Mouse (Mus musculus): ENCODE measurements at regions not wholly inside any gene's neighbourhood (a gene's known extent, or its start where the extent isn't known, plus 50 kb on each side); places are given as distances from the start of the nearest gene placed in this dataset.

- ATAC-seq (ENCODE audit: extremely low read depth, insufficient number of reproducible peaks, low FRiP score, poor library complexity, severe bottlenecking): no peak
- Histone ChIP-seq H3K4me1 (ENCODE audit: insufficient read depth, low read depth, low read length) (no peaks in the 10 kb centered on the region), H3K9me3 (replicated peaks) (no peaks in the 10 kb centered on the region), H3K27me3 (ENCODE audit: insufficient read depth, low read length) (no peaks in the 10 kb centered on the region), H3K4me3 (ENCODE audit: low read depth, low read length) (no peak overlapping the region), H3K36me3 (replicated peaks) (no peaks in the 10 kb centered on the region)
- no peak for DNase-seq (ENCODE audit: low spot score)
- TF ChIP-seq GATA1 (IDR thresholded peaks at IDR 0.05; ENCODE audit: borderline replicate concordance, low read length): no peak
- TF ChIP-seq GATA2 (IDR thresholded peaks at IDR 0.05; ENCODE audit: borderline replicate concordance, low read depth, low read length): no peak
- TF ChIP-seq TAL1 (conservative IDR thresholded peaks at IDR 0.05; ENCODE audit: low read depth, low read length): no peak
- no peak for TF ChIP-seq CTCF (IDR thresholded peaks at IDR 0.05; ENCODE audit: low read depth, low read length)
- TF ChIP-seq POLR2AphosphoS5 (IDR thresholded peaks at IDR 0.05; ENCODE audit: insufficient replicate concordance, low read depth, low read length): no peak
Measured at GRCm38 (mm10) chr13:110978022-110978421, 276.8 kb upstream of the Actbl2 start.

- H3K36me3 ChIP-seq (replicated peaks): no peaks in the 10 kb centered on the region
- H3K4me3 ChIP-seq (ENCODE audit: low read depth, low read length): no peak overlapping the region
- H3K9me3 ChIP-seq (replicated peaks): no peaks in the 10 kb centered on the region
- TF ChIP-seq GATA2 (IDR thresholded peaks at IDR 0.05; ENCODE audit: borderline replicate concordance, low read depth, low read length) (no peak), GATA1 (IDR thresholded peaks at IDR 0.05; ENCODE audit: borderline replicate concordance, low read length) (no peak), TAL1 (conservative IDR thresholded peaks at IDR 0.05; ENCODE audit: low read depth, low read length) (no peak), POLR2AphosphoS5 (IDR thresholded peaks at IDR 0.05; ENCODE audit: insufficient replicate concordance, low read depth, low read length) (no peak), CTCF (IDR thresholded peaks at IDR 0.05; ENCODE audit: low read depth, low read length) (no peak)
- ATAC-seq (ENCODE audit: extremely low read depth, insufficient number of reproducible peaks, low FRiP score, poor library complexity, severe bottlenecking): no peak
- H3K27me3 ChIP-seq (ENCODE audit: insufficient read depth, low read length): no peaks in the 10 kb centered on the region
- H3K4me1 ChIP-seq (ENCODE audit: insufficient read depth, low read depth, low read length): no peaks in the 10 kb centered on the region
- no peak for DNase-seq (ENCODE audit: low spot score)
Measured at GRCm38 (mm10) chr13:110990677-110991076, 264.1 kb upstream of the Actbl2 start.

- H3K36me3 ChIP-seq (replicated peaks): no peaks in the 10 kb centered on the region
- no peak for TF ChIP-seq GATA1 (IDR thresholded peaks at IDR 0.05; ENCODE audit: borderline replicate concordance, low read length)
- TF ChIP-seq CTCF (IDR thresholded peaks at IDR 0.05; ENCODE audit: low read depth, low read length): no peak
- TF ChIP-seq TAL1 (conservative IDR thresholded peaks at IDR 0.05; ENCODE audit: low read depth, low read length): no peak
- TF ChIP-seq GATA2 (IDR thresholded peaks at IDR 0.05; ENCODE audit: borderline replicate concordance, low read depth, low read length): no peak
- TF ChIP-seq POLR2AphosphoS5 (IDR thresholded peaks at IDR 0.05; ENCODE audit: insufficient replicate concordance, low read depth, low read length): no peak
- ATAC-seq (ENCODE audit: extremely low read depth, insufficient number of reproducible peaks, low FRiP score, poor library complexity, severe bottlenecking): no peak
- DNase-seq (ENCODE audit: low spot score): no peak
- no peaks in the 10 kb centered on the region for H3K27me3 ChIP-seq (ENCODE audit: insufficient read depth, low read length)
- no peaks in the 10 kb centered on the region for H3K4me1 ChIP-seq (ENCODE audit: insufficient read depth, low read depth, low read length)
- no peaks in the 10 kb centered on the region for H3K9me3 ChIP-seq (replicated peaks)
- no peak overlapping the region for H3K4me3 ChIP-seq (ENCODE audit: low read depth, low read length)
Measured at GRCm38 (mm10) chr13:110991121-110991520, 263.7 kb upstream of the Actbl2 start.

- Histone ChIP-seq H3K9me3 (replicated peaks) (no peaks in the 10 kb centered on the region), H3K4me3 (ENCODE audit: low read depth, low read length) (no peak overlapping the region), H3K4me1 (ENCODE audit: insufficient read depth, low read depth, low read length) (no peaks in the 10 kb centered on the region), H3K36me3 (replicated peaks) (no peaks in the 10 kb centered on the region), H3K27me3 (ENCODE audit: insufficient read depth, low read length) (no peaks in the 10 kb centered on the region)
- TF ChIP-seq GATA1 (IDR thresholded peaks at IDR 0.05; ENCODE audit: borderline replicate concordance, low read length) (no peak), POLR2AphosphoS5 (IDR thresholded peaks at IDR 0.05; ENCODE audit: insufficient replicate concordance, low read depth, low read length) (no peak), GATA2 (IDR thresholded peaks at IDR 0.05; ENCODE audit: borderline replicate concordance, low read depth, low read length) (no peak), TAL1 (conservative IDR thresholded peaks at IDR 0.05; ENCODE audit: low read depth, low read length) (no peak), CTCF (IDR thresholded peaks at IDR 0.05; ENCODE audit: low read depth, low read length) (no peak)
- ATAC-seq (ENCODE audit: extremely low read depth, insufficient number of reproducible peaks, low FRiP score, poor library complexity, severe bottlenecking): no peak
- no peak for DNase-seq (ENCODE audit: low spot score)
Measured at GRCm38 (mm10) chr13:110994596-110994995, 260.2 kb upstream of the Actbl2 start.

GRCm38 (mm10) chr13:111002670-111003069 is 252.1 kb upstream of the Actbl2 start:
- Histone ChIP-seq H3K4me1 (ENCODE audit: insufficient read depth, low read depth, low read length) (no peaks in the 10 kb centered on the region), H3K4me3 (ENCODE audit: low read depth, low read length) (no peak overlapping the region), H3K27me3 (ENCODE audit: insufficient read depth, low read length) (no peaks in the 10 kb centered on the region), H3K36me3 (replicated peaks) (no peaks in the 10 kb centered on the region), H3K9me3 (replicated peaks) (0 out of 2 replicates have a peak, but pooled peaks cover 3% of the 10 kb centered on the region)
- TF ChIP-seq TAL1 (conservative IDR thresholded peaks at IDR 0.05; ENCODE audit: low read depth, low read length): no peak
- no peak for TF ChIP-seq CTCF (IDR thresholded peaks at IDR 0.05; ENCODE audit: low read depth, low read length)
- ATAC-seq (ENCODE audit: extremely low read depth, insufficient number of reproducible peaks, low FRiP score, poor library complexity, severe bottlenecking): no peak
- DNase-seq (ENCODE audit: low spot score): no peak

- no peak for TF ChIP-seq TAL1 (conservative IDR thresholded peaks at IDR 0.05; ENCODE audit: low read depth, low read length)
- no peak for TF ChIP-seq GATA2 (IDR thresholded peaks at IDR 0.05; ENCODE audit: borderline replicate concordance, low read depth, low read length)
- no peak for TF ChIP-seq GATA1 (IDR thresholded peaks at IDR 0.05; ENCODE audit: borderline replicate concordance, low read length)
- no peak for TF ChIP-seq CTCF (IDR thresholded peaks at IDR 0.05; ENCODE audit: low read depth, low read length)
- no peak for TF ChIP-seq POLR2AphosphoS5 (IDR thresholded peaks at IDR 0.05; ENCODE audit: insufficient replicate concordance, low read depth, low read length)
- no peaks in the 10 kb centered on the region for H3K4me1 ChIP-seq (ENCODE audit: insufficient read depth, low read depth, low read length)
- ATAC-seq (ENCODE audit: extremely low read depth, insufficient number of reproducible peaks, low FRiP score, poor library complexity, severe bottlenecking) (no peak), DNase-seq (ENCODE audit: low spot score) (no peak)
- H3K9me3 ChIP-seq (replicated peaks): no peaks in the 10 kb centered on the region
- no peaks in the 10 kb centered on the region for H3K36me3 ChIP-seq (replicated peaks)
- H3K4me3 ChIP-seq (ENCODE audit: low read depth, low read length): no peak overlapping the region
- H3K27me3 ChIP-seq (ENCODE audit: insufficient read depth, low read length): no peaks in the 10 kb centered on the region
Measured at GRCm38 (mm10) chr13:111014142-111014541, 240.7 kb upstream of the Actbl2 start.

- Histone ChIP-seq H3K27me3 (ENCODE audit: insufficient read depth, low read length) (no peaks in the 10 kb centered on the region), H3K9me3 (replicated peaks) (no peaks in the 10 kb centered on the region), H3K4me1 (ENCODE audit: insufficient read depth, low read depth, low read length) (no peaks in the 10 kb centered on the region), H3K4me3 (ENCODE audit: low read depth, low read length) (no peak overlapping the region), H3K36me3 (replicated peaks) (no peaks in the 10 kb centered on the region)
- TF ChIP-seq CTCF (IDR thresholded peaks at IDR 0.05; ENCODE audit: low read depth, low read length): no peak
- no peak for TF ChIP-seq TAL1 (conservative IDR thresholded peaks at IDR 0.05; ENCODE audit: low read depth, low read length)
- no peak for TF ChIP-seq GATA2 (IDR thresholded peaks at IDR 0.05; ENCODE audit: borderline replicate concordance, low read depth, low read length)
- TF ChIP-seq POLR2AphosphoS5 (IDR thresholded peaks at IDR 0.05; ENCODE audit: insufficient replicate concordance, low read depth, low read length): no peak
- ATAC-seq (ENCODE audit: extremely low read depth, insufficient number of reproducible peaks, low FRiP score, poor library complexity, severe bottlenecking) (no peak), DNase-seq (ENCODE audit: low spot score) (no peak)
Measured at GRCm38 (mm10) chr13:111030111-111030510, 224.7 kb upstream of the Actbl2 start.

Data from G1E (cell line).